Mouse (Mus musculus) bone marrow, adult 2 months (tissue): ENCODE results near the gene Josd1.

Experiments
- CTCF ChIP-seq: fragments of 200-500 bp; IDR thresholded peaks from 2 replicates; pipeline ENCODE4 v1.5.1; 2011; ENCODE audit warnings: low read length, control low read depth; ENCODE audit not compliant: control insufficient read depth, insufficient read depth
- POLR2A ChIP-seq: fragments of 200-500 bp; IDR thresholded peaks from 2 replicates; pipeline ENCODE4 v1.6.1; 2011; ENCODE audit warnings: low read depth, mild to moderate bottlenecking, control low read depth, low read length, borderline replicate concordance; ENCODE audit not compliant: control insufficient read depth

DNA sequence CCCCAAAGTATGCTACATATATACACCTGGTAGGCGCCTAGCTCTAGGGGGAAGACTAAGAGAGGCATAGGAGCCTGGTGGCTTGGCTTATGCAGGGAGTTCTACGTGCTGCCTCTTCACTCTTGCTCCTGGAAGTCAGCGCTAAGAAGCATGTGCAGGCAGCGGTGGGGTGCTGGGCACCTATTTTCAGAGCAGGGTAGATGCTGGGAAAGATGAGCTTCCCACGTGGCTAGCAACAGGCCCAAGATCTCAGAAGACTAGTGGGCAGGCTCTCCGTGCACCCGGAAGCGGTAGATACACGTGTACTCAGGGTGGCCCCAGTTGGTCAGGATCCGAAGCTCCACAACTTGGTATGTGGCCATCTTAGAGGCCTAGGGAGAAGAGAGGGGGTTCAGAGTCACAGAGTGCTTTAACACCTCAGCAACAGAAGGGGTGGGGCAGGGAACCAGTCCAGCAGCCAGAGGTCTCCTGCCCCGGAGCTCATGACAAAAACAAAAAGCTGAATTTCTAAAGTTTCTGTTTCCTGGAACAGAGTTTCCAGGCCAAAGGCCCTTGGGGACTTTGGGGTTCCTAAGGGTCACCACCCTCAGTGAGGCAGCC, 37.6 kb upstream of the Josd1 start:
- TF ChIP-seq POLR2A (no peak), CTCF (no peak)
